Mouse (Mus musculus): ENCODE measurements around the gene Dcaf6.
A peak's percentile ranks its signal among the peaks of the same experiment; 100 is the strongest.

DNA sequence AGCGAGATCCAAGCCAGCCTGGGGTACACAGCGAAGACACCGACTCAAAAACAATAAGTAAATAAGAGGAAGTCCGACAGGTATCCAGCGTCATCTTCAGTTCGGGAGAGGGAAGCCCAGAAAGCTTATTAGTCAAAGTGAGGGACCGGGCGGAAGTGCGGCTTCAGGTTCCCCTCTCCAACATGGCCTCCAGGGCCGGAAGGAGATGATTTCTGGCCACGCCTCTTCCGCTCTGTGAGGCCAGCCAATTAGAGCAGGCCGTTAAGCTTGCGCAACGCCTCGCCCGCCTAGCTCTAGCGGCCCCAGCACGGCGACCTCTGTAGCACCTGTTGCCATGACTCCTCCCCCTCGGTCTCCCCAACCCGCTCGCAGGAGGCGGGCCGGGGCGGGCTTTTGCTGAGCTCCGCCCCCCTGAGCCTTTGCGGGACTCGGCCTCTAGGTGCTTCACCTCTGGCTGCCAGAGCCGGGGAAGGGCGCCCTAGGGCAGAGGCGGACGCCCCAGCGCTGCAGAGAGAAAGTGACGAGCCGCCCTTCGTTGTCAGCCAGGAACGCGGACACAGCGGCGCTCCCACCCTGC lies 614 bp upstream of the Dcaf6 start:
- peak; percentile 83 for TF ChIP-seq POLR2A (IDR thresholded peaks at IDR 0.05; ENCODE audit: extremely low read depth, insufficient read depth, low read length)
- TF ChIP-seq CTCF (IDR thresholded peaks at IDR 0.05; ENCODE audit: extremely low read depth, insufficient read depth, low read length): no peak
